Mouse (Mus musculus): ENCODE measurements at regions not wholly inside any gene's neighbourhood (a gene's known extent, or its start where the extent isn't known, plus 50 kb on each side); places are given as distances from the start of the nearest gene placed in this dataset.
"Not testable (repeated sequence)": the region's sequence is repeated elsewhere in the genome, so short reads cannot be mapped to it uniquely, and the experiment has no call there.

- no peak for DNase-seq (ENCODE audit: low spot score)
These were observed 139.9 kb downstream of the Cdca7 start for GRCm38 (mm10) chr2:72615869-72616268.

GRCm38 (mm10) chr2:72616412-72616811 lies 140.5 kb downstream of the Cdca7 start:
- no peak for DNase-seq (ENCODE audit: low spot score)

- DNase-seq (ENCODE audit: low spot score), result no peak
These were observed 143.5 kb downstream of the Cdca7 start for GRCm38 (mm10) chr2:72619446-72619845.

- DNase-seq (ENCODE audit: low spot score), result no peak
These were observed 144.3 kb downstream of the Cdca7 start for GRCm38 (mm10) chr2:72620182-72620652.

GRCm38 (mm10) chr2:72627915-72628314 lies 152.0 kb downstream of the Cdca7 start:
- DNase-seq (ENCODE audit: low spot score), result no peak

GRCm38 (mm10) chr2:72628626-72629470 lies 152.9 kb downstream of the Cdca7 start:
- no peak for DNase-seq (ENCODE audit: low spot score)

- DNase-seq (ENCODE audit: low spot score), result no peak
These were observed 153.9 kb downstream of the Cdca7 start for GRCm38 (mm10) chr2:72629691-72630461.

- DNase-seq (ENCODE audit: low spot score), result no peak
These were observed 162.1 kb downstream of the Cdca7 start for GRCm38 (mm10) chr2:72637881-72638620.

- DNase-seq (ENCODE audit: low spot score), result no peak
These were observed 163.1 kb downstream of the Cdca7 start for GRCm38 (mm10) chr2:72639022-72639421.

- no peak for DNase-seq (ENCODE audit: low spot score)
These were observed 165.3 kb downstream of the Cdca7 start for GRCm38 (mm10) chr2:72641228-72641627.

GRCm38 (mm10) chr2:72644151-72644843 lies 168.3 kb downstream of the Cdca7 start:
- no peak for DNase-seq (ENCODE audit: low spot score)

- DNase-seq (ENCODE audit: low spot score), result no peak
These were observed 171.7 kb downstream of the Cdca7 start for GRCm38 (mm10) chr2:72647642-72648041.

GRCm38 (mm10) chr2:72648294-72648693 lies 172.3 kb downstream of the Cdca7 start:
- no peak for DNase-seq (ENCODE audit: low spot score)

- DNase-seq (ENCODE audit: low spot score), result no peak
These were observed 179.9 kb downstream of the Cdca7 start for GRCm38 (mm10) chr2:72655864-72656263.

GRCm38 (mm10) chr2:72657101-72657920 lies 181.4 kb downstream of the Cdca7 start:
- no peak for DNase-seq (ENCODE audit: low spot score)

- DNase-seq (ENCODE audit: low spot score), result no peak
These were observed 186.4 kb downstream of the Cdca7 start for GRCm38 (mm10) chr2:72662396-72662795.

GRCm38 (mm10) chr2:72662979-72663780 lies 187.2 kb downstream of the Cdca7 start:
- no peak for DNase-seq (ENCODE audit: low spot score)

- DNase-seq (ENCODE audit: low spot score), result not testable (repeated sequence)
These were observed 191.4 kb downstream of the Cdca7 start for GRCm38 (mm10) chr2:72667396-72667795.

- no peak for DNase-seq (ENCODE audit: low spot score)
These were observed 197.2 kb downstream of the Cdca7 start for GRCm38 (mm10) chr2:72672908-72673901.
